Mouse (Mus musculus) WW6 (cell line): ENCODE results near the gene Ccnt2.

Experiments
- DNase-seq: peaks from one replicate; pipeline ENCODE4 v3.0.0-alpha.2; 2013; ENCODE audit warnings: low read depth, low spot score

Ccnt2 gene

DNA sequence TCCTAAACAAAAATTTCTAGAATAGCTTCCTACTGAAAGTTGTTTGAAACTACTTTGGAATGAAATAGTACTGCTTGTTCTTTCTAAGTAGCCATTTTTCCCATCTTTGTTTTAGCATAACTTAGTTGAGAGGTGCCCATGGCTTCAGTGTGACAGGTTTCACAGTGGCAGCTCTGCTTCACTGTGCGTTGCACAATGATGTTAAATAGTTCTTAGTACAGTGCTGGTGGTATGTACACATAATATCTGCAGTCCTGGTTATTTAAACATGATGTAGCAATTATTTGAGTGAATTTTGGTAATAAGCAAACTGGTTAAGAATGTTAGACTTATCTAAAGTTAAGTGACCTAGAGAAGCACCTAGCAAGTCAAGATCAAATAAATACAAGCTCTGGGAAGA, 19.5 kb downstream of the Ccnt2 start:
- DNase-seq = no peak

DNA sequence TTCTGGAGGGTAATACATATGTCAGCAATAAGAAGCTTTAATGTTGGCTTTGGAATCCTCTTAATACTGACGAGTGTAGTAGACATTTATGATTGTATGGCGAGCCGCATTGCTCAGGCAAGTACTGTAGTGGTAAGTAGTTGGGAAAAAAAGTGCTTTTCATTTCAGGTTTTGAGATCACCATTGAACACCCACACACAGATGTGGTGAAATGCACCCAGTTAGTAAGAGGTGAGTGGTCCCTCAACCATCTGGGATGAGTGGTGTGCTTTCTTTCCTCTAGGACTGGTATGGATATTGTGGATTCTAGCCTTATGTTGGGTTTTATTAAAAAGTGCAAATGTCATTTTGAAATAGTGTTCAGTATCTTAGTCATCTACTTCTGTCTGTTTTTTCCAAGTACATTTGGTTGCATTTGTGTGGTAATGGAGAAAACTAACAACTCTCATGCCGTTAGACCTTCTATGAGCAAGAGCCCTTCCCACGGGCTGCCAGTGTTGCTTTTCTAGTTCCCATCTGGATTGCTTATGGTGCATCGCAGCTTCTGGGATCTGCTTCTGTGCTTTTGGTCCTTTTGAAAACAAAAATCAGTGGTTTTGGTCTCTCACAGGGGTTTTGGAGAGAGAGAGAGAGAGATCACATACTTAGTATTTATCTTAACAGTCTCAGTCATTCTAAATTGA, 21.3 kb downstream of the Ccnt2 start:
- no peak for DNase-seq

DNA sequence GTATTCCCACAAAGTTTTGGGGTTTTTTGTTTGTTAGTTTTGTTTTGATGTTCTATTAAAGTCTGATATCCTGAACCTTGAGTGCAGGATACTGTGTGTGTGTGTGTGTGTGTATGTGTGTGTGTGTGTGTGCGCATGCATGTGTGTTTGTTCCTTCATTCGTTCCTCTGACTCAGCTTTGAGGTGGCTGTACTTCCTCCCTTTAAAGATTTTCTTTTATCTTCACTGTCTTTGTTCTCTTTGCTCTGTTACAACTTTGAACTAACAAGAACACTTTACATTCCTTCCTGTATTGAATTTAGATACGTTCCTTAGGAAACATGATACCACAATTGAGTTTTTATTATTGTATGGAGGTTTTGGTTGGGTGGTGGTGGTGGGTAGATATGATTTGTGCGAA, 22.4 kb downstream of the Ccnt2 start:
- no peak for DNase-seq

DNA sequence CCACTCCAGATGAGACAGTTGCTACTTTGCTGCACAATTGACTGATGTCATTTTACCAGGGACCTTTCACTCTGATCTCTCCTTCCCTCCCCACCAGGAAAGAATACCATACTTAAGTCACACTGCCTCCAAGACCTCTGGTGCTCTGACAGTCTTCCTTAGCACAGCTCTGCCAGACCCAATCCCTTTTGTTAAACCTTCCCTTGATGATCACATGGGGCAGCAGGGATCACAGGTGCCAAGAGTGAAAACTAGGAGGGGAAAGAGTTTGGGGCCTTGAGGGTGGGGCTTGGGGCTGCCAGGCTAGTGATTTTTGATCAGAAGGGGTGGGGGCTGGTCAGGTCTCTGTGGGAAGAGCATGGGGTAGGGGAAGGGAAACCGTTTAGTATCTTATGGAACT, 22.8 kb downstream of the Ccnt2 start:
- no peak for DNase-seq

DNA sequence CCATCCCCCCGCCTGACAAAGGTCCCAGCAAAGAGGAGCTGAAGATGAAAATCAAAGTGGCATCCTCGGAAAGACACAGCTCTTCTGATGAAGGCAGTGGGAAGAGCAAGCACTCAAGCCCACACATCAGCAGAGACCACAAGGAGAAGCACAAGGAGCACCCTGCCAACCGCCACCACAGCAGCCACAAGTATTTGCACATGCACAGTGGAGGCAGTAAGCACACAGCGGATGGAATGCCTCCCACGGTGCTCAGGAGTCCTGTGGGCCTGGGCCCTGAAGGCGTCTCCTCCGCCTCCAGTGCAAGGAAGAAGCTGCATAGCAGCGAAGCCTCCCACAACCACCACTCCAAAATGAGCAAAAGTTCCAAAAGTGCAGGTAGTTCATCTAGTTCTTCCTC, 29.0 kb downstream of the Ccnt2 start:
- no peak for DNase-seq

DNA sequence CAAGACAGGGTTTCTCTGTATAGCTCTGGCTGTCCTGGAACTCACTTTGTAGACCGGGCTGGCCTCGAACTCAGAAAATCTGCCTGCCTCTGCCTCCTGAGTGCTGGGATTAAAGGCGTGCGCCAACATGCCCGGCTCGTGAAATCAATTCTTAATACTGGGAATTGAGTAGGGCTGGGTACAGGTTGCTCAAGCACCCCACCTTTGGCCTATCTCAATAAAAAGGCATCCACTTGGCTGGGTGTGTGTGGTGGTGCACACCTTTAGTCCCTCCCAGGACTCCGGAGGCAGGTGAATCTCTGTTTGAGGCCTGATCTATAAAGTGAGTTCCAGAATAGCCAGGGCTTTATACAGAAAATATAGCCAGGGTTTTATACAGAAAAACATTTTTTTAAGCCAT, 34.7 kb downstream of the Ccnt2 start:
- DNase-seq = no peak

DNA sequence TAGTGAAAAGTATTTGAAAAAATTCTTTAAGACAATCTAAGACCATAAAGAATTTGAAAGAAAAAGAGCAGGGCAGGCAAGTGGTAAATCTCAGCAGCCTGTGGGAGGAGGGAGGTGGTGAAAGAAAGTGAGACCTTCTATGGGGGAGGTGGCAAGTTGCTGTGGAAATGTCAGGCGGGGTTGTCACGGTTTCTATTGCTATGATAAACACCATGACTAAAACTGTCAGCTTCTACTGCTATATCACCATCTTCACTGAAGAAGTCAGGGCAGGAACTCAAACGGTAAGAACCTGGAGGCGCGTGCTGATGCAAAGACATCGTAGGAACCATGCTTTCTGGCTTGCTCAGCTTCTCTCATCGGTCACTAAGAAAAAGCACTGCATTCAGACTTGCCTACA, 39.0 kb downstream of the Ccnt2 start:
- DNase-seq = no peak

DNA sequence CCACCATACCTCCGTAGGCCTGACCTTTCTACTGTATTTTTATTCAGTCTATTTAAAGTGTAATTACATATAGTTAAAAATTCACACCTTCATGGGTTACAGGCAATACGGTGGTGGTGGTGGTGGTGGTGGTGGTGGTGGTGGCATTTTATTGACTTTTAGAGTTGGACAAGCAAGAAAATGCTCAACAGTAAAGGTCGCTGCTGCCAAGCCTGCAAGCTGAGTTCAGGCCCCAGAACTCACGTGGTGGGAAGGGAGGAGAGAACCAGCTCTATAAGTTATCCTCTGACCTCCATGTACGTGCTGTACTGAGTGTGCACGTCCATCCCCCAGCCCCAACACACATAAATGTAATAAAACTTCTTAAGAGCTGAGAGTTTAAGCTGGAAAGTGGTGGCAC, 42.4 kb downstream of the Ccnt2 start:
- DNase-seq = no peak

DNA sequence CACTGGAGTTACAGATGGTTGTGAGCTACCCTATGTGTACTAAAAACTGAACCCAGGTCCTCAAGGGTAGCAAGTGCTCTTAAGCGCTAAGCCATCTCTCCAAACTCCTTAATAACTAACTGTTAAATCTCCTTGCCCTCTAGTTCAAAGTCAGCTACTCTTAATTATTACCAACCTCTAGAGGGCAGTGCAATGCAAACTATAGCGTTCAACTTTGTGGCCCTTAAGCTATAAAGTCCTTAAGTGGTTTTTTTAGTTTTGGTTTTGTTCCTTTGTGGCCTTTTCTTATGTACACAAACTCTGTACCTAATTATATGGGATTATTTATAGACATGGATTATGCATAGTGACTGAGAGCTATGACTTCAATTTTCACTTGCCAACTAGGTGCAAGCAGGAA, 53.4 kb downstream of the Ccnt2 start:
- peak; percentile 16 for DNase-seq

DNA sequence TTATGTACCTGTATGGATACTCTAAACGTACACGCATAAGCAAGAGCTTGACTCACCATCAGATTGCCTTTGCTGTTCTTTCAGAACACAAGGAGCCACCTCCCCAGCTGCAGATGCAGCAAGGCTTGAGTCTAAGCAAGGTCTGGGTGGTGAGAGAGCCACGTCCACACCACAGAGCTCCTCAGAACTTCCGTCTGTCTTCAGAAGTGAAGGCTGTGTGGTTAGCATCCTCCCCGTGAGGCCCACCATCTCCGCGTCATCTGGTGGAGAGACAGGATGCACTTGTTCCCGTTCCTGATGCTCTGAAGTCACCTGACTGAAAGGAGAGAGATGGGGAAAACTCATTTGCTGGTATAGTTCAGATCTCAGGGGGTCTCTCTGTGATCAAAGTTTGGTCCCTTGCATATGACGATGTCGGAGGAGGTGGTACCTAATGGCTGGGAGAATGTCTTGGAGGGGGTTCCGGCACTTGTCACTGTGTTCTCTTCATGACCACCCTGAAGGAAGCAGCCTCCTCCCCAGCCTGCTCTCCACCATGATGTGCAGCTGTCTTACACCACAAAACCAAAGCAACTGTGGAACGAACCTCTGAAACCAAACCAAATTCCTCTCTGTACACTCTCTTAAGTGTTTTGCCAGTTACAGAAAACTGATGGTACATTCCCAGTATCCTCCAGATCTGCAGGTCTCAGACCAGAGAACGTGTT, 56.4 kb downstream of the Ccnt2 start:
- DNase-seq = no peak

DNA sequence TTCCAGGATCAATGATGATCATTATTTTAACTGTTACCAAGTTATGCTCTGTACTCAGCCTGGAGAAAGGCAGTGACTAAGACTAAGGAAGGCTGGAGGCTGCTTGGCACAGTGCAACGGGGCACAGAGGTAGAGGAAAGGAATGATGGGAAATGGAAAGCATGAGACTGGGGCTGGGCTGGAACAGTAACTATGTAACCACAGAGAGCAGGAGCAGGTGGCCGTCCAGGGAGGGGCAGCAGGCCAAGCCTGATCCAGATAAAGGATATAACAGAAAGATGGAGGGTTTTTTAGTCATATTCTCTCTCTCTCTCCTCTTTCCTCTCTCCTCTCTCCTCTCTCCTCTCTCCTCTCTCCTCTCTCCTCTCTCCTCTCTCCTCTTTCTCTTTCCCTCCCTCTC, 59.8 kb downstream of the Ccnt2 start:
- DNase-seq = no peak

DNA sequence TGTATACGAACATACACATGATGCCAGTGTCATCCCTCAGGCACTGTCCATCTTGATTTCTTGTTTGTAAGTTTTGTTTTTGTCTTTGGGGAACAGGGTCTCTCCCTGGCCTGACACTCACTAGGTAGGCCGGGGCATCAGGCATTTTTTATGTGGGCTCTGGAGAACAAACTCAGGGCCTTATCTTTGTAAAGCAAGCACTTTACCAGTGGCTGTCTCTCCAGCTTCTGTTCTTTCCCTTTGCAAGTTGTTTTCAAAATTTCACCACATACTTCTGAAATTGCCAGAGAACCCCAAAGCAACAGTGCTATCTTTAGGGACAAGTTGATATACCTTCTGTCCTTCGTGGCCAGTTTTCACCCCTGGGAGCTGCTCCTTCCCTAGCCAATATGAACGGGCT, 60.2 kb downstream of the Ccnt2 start:
- DNase-seq = no peak

DNA sequence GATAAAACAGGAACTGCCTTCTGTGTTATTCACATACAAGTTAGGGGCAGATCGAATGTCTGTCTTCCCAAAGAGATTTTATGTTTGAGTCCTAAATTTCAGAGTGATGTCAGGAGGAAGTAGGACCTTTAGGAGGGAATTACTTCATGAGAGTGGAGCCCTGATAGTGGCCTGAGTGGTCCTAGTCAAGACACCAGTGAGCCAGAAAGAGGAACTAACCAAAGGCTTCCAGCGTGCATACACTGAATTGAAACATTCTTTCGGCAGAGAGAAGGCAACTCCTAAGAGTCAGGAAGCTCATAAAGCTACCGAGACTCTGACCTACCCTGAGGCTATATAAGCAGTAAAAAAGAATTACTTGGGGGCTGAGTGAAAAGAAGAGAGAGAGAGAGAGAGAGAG, 62.7 kb downstream of the Ccnt2 start:
- no peak for DNase-seq

DNA sequence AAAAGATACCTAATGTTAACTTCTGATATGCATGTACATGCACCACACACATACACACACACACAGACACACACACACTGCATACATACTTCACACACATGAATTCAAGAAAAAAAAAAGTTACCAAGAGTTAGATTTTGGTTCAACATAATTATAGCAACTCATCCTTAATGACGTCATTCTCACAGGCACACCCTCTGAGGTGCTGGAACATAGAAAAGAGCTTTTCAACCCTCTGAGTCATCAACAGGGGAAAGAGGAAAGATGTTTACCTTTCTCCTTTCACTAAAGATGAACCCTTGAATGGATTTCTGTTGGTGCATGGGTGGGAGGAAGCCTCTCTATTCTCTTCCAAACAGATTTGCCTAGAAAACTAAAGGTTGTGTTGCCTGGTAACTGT, 64.6 kb downstream of the Ccnt2 start:
- DNase-seq = no peak

DNA sequence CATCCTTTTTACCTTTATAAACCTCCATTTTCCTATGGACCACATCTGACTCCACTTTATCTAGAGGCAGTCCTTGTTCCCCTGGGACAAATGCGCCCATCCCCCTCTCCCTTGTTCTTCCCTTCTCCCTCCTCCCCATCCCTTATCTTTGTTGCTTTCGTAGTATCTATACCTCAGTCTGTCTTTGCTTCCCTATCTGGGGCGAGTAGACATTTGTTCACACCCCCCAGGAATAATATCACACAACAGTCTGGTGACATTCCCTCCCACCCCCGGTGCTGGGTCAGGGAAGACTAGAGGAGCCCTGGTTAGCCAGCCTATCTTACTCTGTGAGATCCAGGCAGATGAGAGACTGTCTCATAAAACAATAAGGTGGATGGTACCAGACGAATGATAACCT, 71.5 kb downstream of the Ccnt2 start:
- DNase-seq = no peak

DNA sequence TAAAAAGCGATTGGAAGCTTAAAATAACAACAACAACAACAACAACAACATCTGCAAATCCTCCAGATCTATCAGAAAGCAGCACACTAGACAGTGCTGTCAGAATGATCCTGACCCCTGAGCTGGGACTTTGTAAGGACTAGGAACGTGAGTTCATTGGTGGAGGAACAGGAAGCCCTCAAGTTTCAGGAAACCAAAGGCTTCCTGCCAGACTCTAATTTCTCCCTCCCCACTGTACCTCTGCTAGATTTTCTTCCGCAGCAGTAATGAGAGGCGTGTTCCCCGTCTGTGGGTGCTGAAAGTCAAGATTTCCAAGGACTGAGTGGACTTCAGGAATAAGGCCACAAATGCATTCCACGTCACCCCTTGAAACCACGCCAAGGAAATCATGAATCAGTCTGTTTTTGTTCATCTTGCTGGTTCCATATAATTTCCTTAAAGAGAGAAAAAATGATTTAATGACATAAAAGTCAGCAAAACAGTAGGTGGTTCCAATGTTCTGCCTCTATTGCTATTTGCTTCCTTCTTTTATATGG, 76.2 kb downstream of the Ccnt2 start:
- no peak for DNase-seq

DNA sequence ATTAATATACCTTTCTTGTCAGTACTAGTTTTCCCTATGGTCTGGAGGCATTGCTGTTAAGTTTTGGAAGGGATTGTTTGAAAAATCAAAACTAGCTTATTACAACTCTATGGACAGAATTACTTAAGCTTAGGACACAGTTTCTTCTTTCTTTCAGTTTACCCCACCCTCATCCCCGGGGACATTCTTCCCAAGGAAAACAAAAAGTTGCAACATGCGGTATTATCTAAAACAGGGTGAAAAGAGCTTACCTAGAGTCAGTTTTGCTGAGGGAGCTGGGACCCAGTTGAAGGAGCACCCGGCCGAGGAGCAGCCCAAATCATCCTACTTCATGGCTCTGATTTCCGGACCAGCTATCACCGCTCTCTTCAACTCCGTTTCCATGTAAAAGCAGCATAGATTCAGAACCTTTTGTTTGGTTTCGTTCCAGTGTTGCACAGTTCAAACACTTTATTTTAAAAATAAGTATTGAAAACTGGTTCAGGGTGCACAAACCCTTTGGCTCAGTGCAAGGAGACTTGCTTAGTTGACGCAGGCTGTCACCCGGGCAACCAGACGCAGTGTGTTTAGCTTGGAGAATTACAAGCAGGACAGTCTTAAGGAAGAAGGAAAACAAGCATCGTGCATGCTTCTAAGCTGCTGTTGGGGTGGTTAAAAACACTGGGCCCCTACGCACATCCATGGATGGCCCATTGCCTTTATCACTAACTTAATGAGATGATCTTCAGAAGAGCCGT, 80.7 kb downstream of the Ccnt2 start, which contains the start of gene Map3k19:
Map3k19 (minus strand) TSS at position 546 of the 737 bp plus-strand sequence.
- no peak for DNase-seq
